Mouse (Mus musculus): ENCODE measurements around the gene Pdzk1ip1. TPM values are rescaled to one million over a fixed set of nuclear protein-coding genes. Genes with fewer than 3 reads are reported as not detected.

Gene Pdzk1ip1
- polyA plus RNA-seq (2015; fragmentation: Nextera tagmentation; extraction: Ambion mirVana) = 59.3 and 69.2 TPM in 2 replicates

DNA sequence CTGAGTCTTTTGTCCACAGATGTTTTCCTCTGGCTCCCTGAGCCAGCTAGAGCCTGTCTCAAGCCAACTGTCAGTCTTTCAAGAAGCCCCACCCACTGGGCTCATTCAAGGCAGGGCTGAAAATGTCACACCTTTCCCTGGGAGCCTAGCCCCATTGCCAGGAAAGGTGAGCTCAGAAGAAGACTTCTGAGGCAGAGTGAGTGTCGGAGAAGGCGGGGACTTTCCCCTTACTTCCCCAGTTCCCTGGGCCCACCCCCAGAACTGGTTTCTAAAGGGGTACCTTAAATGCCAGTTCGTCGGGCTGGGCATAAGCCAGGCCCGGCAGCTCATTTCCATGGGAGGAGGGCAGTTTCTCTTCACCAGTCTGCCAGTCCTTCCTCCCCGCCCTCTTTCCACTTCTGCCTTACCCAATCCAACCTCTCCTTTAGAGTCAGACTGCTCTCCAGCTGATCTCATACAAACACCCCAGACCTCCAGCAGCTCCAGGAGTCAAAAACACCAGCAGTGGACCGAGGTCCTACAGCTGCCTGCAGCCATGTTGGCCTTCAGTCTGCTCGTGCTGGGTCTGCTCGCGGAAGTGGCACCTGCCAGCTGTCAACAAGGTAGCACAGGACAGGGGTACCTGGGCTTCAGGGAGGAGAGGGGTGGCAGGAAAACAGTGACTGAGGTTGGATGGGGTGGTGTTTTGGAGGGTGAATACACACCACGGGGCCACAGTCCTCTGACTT is at the start of gene Pdzk1ip1:
Gene Pdzk1ip1 (plus strand): TSS at position 98 of the 728 bp plus-strand sequence.
- peaks cover 22% of the 10 kb centered on the region for H3K27me3 ChIP-seq
- 0 out of 2 replicates have a peak within 1 kb of the TSS, but pooled peaks have one; percentile 8 for H3K4me2 ChIP-seq (replicated peaks)
- no peak within 1 kb of the TSS for H3K27ac ChIP-seq (replicated peaks)
- no peaks in the 10 kb centered on the region for H3K36me3 ChIP-seq
- no peak within 1 kb of the TSS for H3K9ac ChIP-seq
- ATAC-seq (ENCODE audit: insufficient number of reproducible peaks, low FRiP score, low TSS enrichment, low read depth) = no peak
- H3K4me1 ChIP-seq = no peaks in the 10 kb centered on the region
- 27% methylated on average over 11 of the region's 11 CpGs for WGBS
- H3K9me3 ChIP-seq (replicated peaks) = no peaks in the 10 kb centered on the region
- H3K4me3 ChIP-seq (replicated peaks) = peak within 1 kb of the TSS; percentile 13

DNA sequence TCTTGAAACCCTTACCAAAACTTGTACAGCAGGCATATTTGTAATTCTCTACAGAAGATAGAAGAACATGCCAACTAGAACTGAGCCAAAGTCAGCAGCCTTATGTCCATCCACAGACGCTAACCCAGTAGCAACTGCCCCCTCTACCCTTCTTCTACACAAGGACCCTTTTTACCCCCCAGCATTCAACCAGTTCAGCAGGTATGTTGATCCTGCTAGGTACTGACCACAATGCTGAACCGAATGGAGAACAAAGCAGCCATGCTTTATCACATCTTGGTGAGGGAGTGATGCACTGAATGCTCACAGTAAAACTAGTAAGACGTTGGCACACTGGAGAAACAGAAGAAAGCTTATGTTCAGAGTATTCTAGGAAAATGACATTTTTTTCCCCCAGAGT is 42.9 kb upstream of the Pdzk1ip1 start:
- no peak overlapping the region for H3K27ac ChIP-seq (replicated peaks)
- no peaks in the 10 kb centered on the region for H3K9me3 ChIP-seq (replicated peaks)
- WGBS = 80% methylated on average over 3 of the region's 3 CpGs
- no peaks in the 10 kb centered on the region for H3K4me1 ChIP-seq
- no peak overlapping the region for H3K4me3 ChIP-seq (replicated peaks)
- ATAC-seq (ENCODE audit: insufficient number of reproducible peaks, low FRiP score, low TSS enrichment, low read depth) = no peak
- peaks cover 13% of the 10 kb centered on the region for H3K27me3 ChIP-seq
- H3K9ac ChIP-seq = no peak overlapping the region
- peaks cover 20% of the 10 kb centered on the region for H3K36me3 ChIP-seq
- no peak overlapping the region for H3K4me2 ChIP-seq (replicated peaks)

DNA sequence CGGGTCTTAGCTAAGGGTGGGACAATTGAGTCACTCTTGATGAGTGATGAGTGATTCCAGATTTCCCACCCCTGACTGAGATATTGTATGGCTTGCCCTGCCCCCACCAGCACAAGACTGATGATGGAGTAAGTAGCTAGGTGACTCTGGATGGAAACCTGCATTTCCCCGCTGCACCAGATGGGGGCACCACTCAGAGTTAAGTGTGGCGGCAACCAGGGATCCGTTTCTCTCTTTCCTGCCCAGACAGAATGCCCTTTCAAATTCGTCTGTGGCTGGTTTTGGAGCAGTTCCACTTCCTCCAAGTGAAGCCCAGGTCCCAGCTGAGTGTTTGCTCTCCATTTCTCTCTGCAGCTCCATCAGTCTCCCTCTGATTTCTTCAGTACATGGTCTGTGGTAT is 40.8 kb upstream of the Pdzk1ip1 start:
- peaks cover 3% of the 10 kb centered on the region; the same call in 1 of the 2 replicates for H3K4me1 ChIP-seq
- no peak overlapping the region for H3K4me3 ChIP-seq (replicated peaks)
- no peak for ATAC-seq (ENCODE audit: insufficient number of reproducible peaks, low FRiP score, low TSS enrichment, low read depth)
- WGBS = 3% methylated on average over 5 of the region's 5 CpGs
- H3K36me3 ChIP-seq = no peaks in the 10 kb centered on the region
- H3K9ac ChIP-seq = no peak overlapping the region
- no peak overlapping the region for H3K27ac ChIP-seq (replicated peaks)
- no peaks in the 10 kb centered on the region for H3K9me3 ChIP-seq (replicated peaks)
- no peak overlapping the region for H3K4me2 ChIP-seq (replicated peaks)
- peaks cover 32% of the 10 kb centered on the region for H3K27me3 ChIP-seq

DNA sequence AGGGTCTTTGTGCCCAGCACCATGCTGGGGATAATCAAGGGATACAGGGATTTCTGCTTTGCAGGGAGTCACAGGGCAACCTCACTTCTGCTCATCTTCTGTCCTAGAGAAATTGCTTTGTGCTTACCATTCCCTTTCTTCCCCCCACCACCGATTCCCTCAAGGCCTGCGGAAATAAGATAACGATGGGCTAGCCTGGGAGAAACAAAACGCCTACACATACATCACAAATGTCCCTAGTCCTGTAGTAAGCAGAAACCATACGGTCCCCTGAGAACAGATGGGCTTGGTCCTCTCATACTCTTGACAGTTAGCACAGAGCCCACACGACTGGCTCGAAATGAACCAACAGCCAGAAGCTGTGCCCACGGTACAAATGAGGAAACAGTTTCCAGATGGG is 40.3 kb upstream of the Pdzk1ip1 start:
- WGBS = 51% methylated on average over 8 of the region's 8 CpGs
- Histone ChIP-seq H3K27me3 (peaks cover 36% of the 10 kb centered on the region), H3K4me3 (replicated peaks) (no peak overlapping the region), H3K9me3 (replicated peaks) (no peaks in the 10 kb centered on the region), H3K4me2 (replicated peaks) (no peak overlapping the region), H3K27ac (replicated peaks) (no peak overlapping the region), H3K9ac (no peak overlapping the region), H3K4me1 (peaks cover 5% of the 10 kb centered on the region; the same call in 1 of the 2 replicates), H3K36me3 (no peaks in the 10 kb centered on the region)
- no peak for ATAC-seq (ENCODE audit: insufficient number of reproducible peaks, low FRiP score, low TSS enrichment, low read depth)

DNA sequence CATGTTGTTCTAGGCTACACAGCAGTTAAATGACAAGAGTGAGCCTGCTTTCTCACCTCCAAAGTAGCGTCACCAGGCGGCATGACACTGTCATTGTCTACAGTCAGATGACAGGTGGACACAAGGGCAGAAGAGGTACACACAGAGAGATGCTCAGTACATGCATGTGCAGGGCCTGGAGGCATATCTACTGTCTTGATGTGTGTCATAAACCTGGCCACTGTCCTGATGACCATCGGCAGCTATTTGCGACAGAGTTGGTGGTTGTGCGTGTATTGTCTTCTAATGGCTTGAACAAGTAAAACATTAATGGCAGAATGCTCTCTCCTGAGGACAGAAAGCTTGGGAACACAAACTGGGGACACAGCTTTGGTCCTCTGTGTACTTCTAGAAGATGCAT is 37.3 kb upstream of the Pdzk1ip1 start:
- Histone ChIP-seq H3K9ac (no peak overlapping the region), H3K27me3 (peaks cover 65% of the 10 kb centered on the region), H3K9me3 (replicated peaks) (no peaks in the 10 kb centered on the region), H3K27ac (replicated peaks) (no peak overlapping the region), H3K4me3 (replicated peaks) (no peak overlapping the region), H3K4me2 (replicated peaks) (no peak overlapping the region), H3K36me3 (no peaks in the 10 kb centered on the region), H3K4me1 (peaks cover 5% of the 10 kb centered on the region; the same call in 1 of the 2 replicates)
- ATAC-seq (ENCODE audit: insufficient number of reproducible peaks, low FRiP score, low TSS enrichment, low read depth) = no peak
- 72% methylated on average over 5 of the region's 5 CpGs for WGBS

DNA sequence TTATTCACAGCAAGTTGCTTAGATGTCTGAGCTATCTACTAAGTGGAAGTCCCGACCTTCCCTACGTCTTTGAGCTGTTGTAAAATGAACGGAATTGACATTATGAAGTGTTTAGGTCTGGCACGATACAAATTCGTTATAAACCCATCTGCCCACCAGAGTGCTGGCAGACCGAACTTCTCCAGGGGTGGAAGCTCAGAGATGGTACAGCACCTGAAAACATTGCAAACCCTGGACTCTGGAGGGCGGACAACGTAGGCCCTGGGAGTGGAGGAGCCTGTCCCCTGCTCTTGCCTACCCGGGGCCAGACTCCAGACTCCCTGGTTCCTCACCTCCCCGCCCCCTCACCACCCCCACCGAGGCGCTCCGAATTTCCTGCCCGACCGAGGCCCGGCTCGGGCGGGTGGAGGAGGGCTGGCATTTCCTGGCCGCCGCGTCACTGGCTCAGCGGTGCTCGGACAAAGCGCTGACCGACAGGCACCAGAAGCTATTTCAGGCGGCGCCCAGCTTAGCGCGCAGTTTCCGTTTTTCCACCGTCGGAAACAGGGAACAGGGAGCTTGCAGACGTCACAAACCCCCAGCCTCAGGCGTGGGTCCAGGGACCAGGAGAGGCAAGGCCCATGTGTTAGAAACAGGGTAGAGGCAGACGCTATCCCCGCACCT is 36.0 kb upstream of the Pdzk1ip1 start:
- no peak overlapping the region for H3K9ac ChIP-seq
- peak; percentile 64; the same call in 1 of the 2 replicates for ATAC-seq (ENCODE audit: insufficient number of reproducible peaks, low FRiP score, low TSS enrichment, low read depth)
- H3K4me1 ChIP-seq = peaks cover 17% of the 10 kb centered on the region
- H3K36me3 ChIP-seq = no peaks in the 10 kb centered on the region
- H3K27me3 ChIP-seq = peaks cover 76% of the 10 kb centered on the region
- peak overlapping the region; percentile 44 for H3K4me2 ChIP-seq (replicated peaks)
- no peaks in the 10 kb centered on the region for H3K9me3 ChIP-seq (replicated peaks)
- H3K27ac ChIP-seq (replicated peaks) = no peak overlapping the region; the same call in 1 of the 2 replicates
- 1% methylated on average over 36 of the region's 36 CpGs for WGBS
- peak overlapping the region; percentile 28 for H3K4me3 ChIP-seq (replicated peaks)

DNA sequence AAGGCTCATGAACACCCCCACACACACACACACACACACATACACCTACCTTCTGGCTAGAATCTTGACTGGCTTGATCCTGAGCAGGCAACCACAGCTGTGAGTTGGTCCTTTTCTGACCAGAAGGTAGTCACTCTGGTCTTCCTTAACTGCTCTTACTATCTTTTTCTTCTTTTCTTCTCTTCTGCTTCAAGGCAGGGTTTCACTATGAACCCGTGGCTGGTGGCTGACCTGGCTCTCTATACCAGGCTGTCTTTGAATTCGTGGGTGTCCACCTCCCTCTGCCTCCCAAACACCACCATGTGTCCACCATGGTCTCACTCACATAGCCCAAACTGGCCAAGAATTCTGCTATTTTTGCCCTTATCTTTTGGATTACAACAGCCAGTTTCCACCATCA is 33.5 kb upstream of the Pdzk1ip1 start:
- H3K36me3 ChIP-seq = no peaks in the 10 kb centered on the region
- peaks cover 92% of the 10 kb centered on the region for H3K27me3 ChIP-seq
- no peak overlapping the region for H3K4me3 ChIP-seq (replicated peaks)
- H3K4me2 ChIP-seq (replicated peaks) = no peak overlapping the region
- no peak for ATAC-seq (ENCODE audit: insufficient number of reproducible peaks, low FRiP score, low TSS enrichment, low read depth)
- WGBS = 13% methylated on average over 2 of the region's 2 CpGs
- no peaks in the 10 kb centered on the region for H3K9me3 ChIP-seq (replicated peaks)
- peaks cover 20% of the 10 kb centered on the region for H3K4me1 ChIP-seq
- H3K9ac ChIP-seq = no peak overlapping the region
- H3K27ac ChIP-seq (replicated peaks) = no peak overlapping the region

DNA sequence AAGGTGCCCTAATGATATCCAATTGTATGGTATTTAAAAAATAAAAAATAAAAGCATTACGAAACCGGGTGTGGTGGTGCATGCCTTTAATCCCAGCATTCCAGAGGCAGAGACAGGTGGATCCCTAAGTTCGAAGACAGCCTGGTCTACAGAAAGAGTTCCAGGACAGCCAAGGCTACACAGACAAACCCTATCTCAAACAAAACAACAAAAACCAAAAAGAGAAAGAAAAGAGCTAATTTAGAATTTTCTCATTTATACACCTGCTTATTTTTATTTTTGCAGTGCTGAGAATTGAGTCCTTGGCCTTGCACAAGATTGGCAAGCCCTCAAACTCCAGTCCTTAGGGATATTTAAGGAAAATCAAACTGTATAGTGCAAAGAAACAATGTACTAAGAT is 32.8 kb upstream of the Pdzk1ip1 start:
- no peaks in the 10 kb centered on the region for H3K36me3 ChIP-seq
- H3K4me1 ChIP-seq = peaks cover 20% of the 10 kb centered on the region
- ATAC-seq (ENCODE audit: insufficient number of reproducible peaks, low FRiP score, low TSS enrichment, low read depth) = no peak
- no peak overlapping the region for H3K27ac ChIP-seq (replicated peaks)
- no peaks in the 10 kb centered on the region for H3K9me3 ChIP-seq (replicated peaks)
- no peak overlapping the region for H3K4me3 ChIP-seq (replicated peaks)
- no peak overlapping the region for H3K9ac ChIP-seq
- peaks cover 93% of the 10 kb centered on the region for H3K27me3 ChIP-seq
- no peak overlapping the region for H3K4me2 ChIP-seq (replicated peaks)
- WGBS = 12% methylated on average over 3 of the region's 3 CpGs

DNA sequence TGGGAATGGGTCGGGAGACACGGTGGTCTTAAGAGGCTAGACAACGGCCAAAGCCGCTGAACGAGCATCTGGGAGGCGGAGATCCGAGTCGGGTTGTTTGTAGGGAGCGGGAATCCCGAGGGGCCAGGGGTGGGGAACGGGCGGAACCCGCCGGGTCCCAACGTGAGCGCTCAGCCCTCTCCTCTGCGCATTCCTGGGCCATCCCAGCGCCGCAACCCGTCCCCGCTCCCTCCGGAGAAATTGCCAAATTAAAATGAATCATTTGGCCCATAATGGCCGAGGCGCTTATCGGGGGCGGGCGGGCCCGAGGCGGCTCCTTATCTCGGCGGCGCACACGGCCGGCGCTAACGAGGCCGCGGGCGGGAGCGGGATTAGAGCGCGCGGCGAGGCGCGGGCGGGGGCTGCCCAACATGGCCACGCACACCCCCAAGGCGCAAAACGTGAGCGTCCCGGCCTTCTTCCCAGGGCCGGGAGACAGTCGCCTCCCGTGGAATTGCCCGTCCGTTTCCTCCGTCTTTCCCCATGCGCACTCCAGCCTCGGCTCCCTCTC is 32.1 kb upstream of the Pdzk1ip1 start, which contains the start of gene Tal1:
Gene Tal1 (plus strand): TSS at position 56 of the 550 bp plus-strand sequence.
- WGBS = 1% methylated on average over 51 of the region's 60 CpGs
- Histone ChIP-seq H3K27ac (replicated peaks) (0 out of 2 replicates have a peak within 1 kb of the TSS, but pooled peaks have one; percentile 17), H3K36me3 (no peaks in the 10 kb centered on the region), H3K9me3 (replicated peaks) (no peaks in the 10 kb centered on the region), H3K9ac (no peak within 1 kb of the TSS), H3K4me3 (replicated peaks) (peak within 1 kb of the TSS; percentile 44), H3K4me2 (replicated peaks) (peak within 1 kb of the TSS; percentile 68), H3K27me3 (peaks cover 94% of the 10 kb centered on the region), H3K4me1 (peaks cover 20% of the 10 kb centered on the region)
- no peak for ATAC-seq (ENCODE audit: insufficient number of reproducible peaks, low FRiP score, low TSS enrichment, low read depth)

DNA sequence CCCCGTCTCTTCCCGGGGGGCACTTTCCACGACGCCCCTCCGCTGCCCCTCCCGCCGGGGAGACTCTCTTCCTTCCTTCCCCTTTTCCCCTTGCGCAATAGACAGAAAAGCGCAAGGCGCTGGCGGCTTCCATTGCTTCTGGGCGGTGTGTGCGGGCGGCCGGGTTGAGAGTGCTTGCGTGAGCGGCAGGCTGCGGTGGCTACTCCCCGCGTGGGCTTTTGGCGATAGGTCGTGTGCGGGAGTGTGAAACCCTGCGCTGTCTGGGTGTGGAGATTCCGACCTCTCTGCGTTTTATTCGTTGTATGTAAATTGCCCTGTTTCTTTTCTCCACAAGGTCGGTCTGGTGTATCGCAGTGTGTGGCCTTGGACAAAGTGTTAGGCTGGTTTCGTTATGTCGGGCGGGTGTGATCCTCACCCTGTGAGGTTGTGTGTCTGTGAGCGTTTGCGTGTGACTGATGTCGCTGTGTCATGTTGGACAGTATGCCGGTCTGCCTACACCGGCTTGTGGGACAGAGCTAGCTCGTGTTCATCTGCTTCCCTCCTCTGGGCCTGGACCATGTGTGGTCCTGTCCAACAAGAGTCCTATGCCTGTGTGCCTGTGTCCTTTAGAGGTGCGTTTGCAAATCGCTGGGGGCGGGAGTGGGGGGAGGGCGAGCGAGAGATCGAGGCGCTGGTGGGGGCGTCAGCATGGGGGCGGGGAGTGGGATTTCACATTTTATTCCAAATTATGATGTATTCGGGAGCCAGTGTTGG is 31.4 kb upstream of the Pdzk1ip1 start:
- Histone ChIP-seq H3K27me3 (peaks cover 94% of the 10 kb centered on the region), H3K27ac (replicated peaks) (0 out of 2 replicates have a peak overlapping the region, but pooled peaks have one; percentile 17), H3K9me3 (replicated peaks) (no peaks in the 10 kb centered on the region), H3K4me2 (replicated peaks) (peak overlapping the region; percentile 68), H3K4me3 (replicated peaks) (peak overlapping the region; percentile 44), H3K9ac (no peak overlapping the region), H3K36me3 (no peaks in the 10 kb centered on the region), H3K4me1 (peaks cover 20% of the 10 kb centered on the region)
- under 1% methylated on average over 48 of the region's 48 CpGs for WGBS
- ATAC-seq (ENCODE audit: insufficient number of reproducible peaks, low FRiP score, low TSS enrichment, low read depth) = peak; percentile 71; the same call in 1 of the 2 replicates

Data from embryonic facial prominence, embryonic 15.5 days (tissue).